Mouse (Mus musculus) frontal cortex, adult (tissue): ENCODE data around the gene Atp13a3.
"Not testable (repeated sequence)": the region's sequence is repeated elsewhere in the genome, so short reads cannot be mapped to it uniquely, and the experiment has no call there.

Experiments used
- ATAC-seq: cut with Nextera tagmentation; 2 replicates; pipeline ENCODE4 v1.9.2; 2017; ENCODE audit warnings: mild to moderate bottlenecking, moderate library complexity, mixed read lengths; ENCODE audit not compliant: low TSS enrichment

Gene Atp13a3

DNA sequence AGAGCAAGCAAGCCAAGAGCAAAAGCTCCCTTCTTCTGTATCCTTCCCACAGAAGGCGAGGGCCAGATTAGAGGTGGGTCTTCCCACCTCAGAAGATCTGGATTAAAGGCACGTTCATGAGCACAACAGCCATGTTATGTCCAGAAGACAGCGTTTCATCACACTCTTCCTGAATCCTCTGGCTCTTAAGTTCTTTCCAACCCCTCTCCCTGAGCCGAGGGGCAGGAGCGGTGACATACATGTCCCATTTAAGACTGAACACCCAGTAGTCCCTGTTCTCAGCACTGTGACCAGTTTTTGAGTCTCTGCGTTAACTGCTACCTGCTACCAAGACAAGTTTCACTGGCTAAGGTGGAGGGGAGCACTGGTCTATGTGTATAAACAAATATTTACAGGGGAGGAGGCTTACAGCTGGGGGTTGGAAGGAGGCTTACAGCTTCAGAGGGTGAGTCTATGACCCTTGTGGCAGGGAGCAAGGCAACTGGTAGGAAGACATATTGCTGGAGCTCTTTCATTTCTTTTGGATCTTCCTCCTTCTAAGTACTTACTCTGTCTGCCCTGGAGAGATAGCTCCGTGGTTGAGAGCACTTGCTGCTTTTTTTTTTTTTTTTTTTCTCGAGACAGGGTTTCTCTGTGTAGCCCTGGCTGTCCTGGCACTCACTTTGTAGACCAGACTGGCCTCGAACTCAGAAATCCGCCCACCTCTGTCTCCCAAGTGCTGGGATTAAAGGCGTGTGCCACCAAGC, at the start of gene Atp13a3:
Gene Atp13a3 (minus strand): TSS at position 51 of the 746 bp plus-strand sequence.
- no peak for ATAC-seq

DNA sequence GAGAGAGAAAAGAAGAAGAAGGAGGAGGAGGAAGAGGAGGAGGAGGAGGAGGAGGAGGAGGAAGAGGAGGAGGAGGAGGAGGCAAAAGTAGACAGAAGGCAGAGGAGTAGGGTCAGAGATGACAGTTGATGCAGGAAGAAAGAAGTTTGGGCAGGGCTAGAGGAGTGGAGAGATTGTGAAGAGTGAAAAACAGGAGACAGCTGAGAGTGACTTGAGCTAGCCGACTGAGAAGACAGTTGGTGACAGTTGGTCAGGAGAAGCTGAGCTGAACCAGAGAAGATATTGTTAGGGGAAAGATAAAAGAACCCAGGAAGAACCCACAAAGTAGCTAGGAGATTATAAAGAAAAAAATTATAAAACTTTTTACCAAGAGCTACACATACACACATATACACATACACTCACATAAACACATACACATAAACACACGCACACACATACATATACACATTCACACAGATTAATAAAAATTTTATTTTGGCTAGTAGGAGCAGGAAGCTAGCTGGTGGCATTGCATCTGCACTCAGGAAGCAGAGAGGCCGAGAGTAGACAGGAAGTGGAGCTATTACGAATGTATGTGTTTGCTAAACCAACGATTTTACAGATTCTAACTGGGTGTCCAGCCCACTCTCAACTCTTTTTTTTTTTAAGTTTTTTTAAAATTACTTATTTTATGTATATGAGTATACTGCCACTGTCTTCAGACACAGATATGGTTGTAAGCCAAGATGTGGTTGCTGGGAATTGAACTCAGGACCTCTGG, 47.6 kb upstream of the Atp13a3 start:
- no peak for ATAC-seq

DNA sequence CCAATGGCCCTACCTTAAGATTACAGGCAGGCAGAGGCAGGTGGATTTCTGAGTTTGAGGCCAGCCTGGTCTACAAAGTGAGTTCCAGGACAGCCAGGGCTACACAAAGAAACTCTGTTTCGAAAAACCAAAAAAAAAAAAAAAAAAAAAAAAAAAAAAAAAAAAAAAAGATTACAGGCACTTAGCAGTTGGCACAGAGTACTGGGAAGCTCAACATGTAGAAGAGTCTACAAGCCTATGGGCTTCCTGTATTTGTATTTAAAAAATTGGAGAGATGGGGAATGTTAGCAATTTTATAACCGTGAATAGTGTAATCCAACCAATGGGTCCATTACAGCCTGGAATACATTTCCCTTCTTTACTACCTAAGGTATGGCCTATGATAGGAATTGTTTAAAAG, 45.4 kb upstream of the Atp13a3 start:
- not testable (repeated sequence) for ATAC-seq

DNA sequence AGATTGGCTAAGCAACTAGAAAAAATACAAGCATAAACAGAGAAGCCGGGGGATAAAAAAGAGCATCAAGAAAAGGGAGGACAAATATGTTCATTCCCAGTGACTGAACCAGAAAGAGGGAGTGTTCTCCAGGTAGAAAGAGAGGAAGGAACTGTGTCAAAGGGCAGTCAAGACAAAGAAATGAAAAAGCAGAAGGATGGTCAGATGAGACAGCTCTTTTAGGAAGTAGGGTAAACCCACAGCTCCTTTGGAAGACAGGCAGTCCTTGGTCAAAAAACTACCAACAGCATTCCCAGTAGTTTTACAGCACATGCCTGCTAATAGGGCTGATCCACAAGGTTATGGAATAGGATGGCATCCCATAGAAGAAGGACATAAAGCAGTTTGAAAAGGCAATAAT, 43.2 kb upstream of the Atp13a3 start:
- ATAC-seq: no peak

DNA sequence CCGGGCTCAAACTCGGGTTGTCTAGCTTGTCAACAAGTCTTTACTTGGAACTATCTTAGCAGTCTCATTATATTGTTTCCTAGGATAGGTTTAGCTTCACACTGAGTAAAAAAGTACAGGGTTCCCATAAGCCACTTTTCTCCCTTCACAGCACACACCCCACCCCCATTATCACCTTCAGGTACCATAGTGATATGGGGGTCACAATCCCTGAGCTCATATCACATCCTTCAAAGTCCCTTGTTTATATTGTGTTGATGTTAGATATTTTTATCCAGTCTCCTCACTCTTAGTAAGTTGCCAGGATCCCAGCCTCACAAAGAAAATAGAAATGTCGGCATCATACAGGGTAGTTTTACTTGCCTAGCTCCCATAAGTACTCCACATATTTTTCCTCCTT, 42.4 kb upstream of the Atp13a3 start:
- no peak for ATAC-seq

DNA sequence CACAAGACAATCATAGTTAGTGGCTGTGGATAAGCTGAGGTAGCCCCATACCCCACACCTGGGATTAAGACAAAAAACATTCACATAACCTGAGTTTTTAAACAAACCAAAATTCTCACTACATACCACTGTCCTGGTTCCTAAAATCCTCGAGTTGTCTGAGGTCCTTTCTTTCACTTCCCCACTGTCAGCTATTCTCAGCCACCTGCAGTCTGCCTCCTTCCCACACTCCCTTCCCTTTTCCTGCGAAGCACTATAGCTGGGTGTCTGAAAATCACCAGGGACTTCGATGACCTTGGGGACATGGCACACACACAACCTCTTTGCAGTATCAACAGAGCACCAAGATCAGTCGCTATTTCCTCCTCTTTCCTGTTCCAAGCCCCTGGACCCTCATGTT, 41.9 kb upstream of the Atp13a3 start:
- no peak for ATAC-seq

DNA sequence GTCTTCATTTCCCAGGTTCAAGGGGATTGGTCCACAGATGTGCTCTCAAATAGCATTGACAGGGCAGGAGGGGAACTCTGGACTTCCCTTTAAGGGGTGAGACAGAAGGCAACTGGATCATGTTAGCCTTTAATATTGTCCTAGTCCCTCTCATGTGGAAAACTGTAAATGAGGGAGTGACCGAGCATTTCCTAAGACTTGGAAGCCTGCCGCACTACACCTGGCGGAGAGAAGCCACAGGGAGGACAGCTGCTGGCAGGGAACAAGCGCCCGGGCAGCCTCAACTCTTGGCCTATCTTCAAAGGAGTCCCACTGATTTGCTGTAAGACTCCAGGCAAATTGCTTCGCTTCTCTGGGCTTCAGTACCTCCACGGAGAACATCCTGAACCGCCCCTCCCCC, 37.6 kb upstream of the Atp13a3 start:
- no peak for ATAC-seq

DNA sequence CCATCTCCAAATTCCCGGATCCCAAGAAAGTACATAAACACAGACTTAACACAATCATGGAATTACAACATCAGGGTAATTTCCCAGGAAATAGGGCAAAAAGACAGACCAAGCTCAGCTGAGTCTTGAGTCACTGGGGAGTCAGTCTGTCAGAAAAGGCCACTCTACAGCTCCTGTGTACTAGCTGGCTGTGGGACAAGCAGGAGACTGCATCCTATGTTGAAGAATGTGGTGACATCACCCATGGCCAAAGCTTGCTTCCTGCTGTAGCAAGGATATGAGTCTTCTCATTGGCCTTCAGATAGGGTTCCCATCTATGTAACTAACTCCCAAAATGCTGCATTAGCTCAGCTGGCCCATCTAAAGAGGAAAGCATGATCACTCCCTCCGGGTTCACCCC, 36.7 kb upstream of the Atp13a3 start:
- ATAC-seq: no peak

DNA sequence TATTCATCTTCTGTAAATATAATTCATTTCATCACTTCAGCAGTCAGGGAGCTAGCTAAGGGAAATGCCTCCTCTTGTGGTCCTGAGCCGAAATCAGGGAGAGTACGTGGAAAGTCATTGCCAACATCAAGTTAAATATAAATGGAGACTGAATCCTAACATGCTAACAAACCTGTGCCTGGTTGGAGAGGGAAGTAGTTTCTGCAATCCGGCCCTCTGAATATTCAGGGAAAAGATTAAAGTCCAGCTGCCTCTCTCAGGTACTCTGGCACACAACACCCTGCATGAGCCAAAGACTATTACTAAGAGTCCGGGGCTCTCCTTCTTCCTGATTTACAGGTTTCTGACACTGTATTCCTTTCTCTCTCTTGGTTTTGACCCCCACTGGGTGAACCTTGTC, 35.6 kb upstream of the Atp13a3 start:
- no peak for ATAC-seq

DNA sequence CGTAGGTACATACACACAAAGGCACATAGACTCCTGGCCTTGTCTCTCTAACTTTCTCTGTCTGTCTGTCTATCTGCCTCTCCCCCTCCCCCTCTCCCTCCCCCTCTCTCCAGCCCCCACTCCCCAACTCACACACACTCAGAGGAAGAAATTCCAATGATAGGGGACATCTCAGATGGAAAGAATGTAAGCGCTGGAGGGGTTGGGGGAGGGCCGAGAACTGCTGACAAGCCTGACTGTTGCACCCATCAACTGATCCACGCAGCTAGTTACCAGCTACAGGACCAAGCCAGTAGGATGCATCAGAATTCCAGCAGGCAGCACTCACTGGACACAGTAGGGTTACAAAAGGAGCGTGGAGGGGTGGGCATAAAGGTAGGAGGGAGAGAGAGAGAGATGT, 34.1 kb upstream of the Atp13a3 start:
- ATAC-seq: no peak

DNA sequence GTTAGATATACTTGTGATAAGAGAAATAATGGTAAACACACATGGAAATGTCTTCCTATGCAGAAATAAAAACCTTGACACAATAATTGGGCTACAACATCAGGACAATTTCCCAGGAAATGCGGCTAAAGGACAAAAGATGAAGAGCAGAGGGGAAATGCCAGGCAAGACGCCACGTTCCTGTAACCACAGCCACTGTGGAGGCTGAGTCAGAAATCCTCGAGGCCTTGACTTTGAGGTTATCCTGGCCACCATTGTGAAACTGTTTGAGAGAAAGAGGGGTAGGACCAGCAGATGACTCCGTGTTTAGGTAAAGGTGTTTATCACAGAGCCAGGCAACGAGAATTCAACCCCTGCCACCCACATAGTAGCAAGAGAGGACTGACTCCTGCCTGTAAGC, 33.6 kb upstream of the Atp13a3 start:
- ATAC-seq: no peak

DNA sequence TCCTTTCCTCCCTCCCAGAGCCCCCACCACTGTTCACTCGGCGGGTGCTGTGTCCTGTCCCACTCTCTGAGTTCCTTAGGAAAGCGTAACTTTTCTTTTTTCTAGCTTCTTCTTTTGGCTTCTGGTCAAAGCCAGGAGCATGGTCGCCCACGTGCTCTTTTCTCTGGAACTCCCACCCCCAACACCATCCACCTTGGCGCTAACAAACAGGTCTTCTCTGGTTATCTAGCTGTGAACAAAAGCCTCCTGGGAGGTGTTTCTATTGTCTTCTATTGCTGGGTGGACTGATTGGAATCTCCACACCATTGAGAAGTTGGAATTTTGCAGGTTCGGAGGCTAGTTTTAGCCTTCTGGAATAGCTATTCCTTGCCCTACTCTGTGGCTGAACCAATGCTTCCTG, 30.5 kb upstream of the Atp13a3 start:
- no peak for ATAC-seq

DNA sequence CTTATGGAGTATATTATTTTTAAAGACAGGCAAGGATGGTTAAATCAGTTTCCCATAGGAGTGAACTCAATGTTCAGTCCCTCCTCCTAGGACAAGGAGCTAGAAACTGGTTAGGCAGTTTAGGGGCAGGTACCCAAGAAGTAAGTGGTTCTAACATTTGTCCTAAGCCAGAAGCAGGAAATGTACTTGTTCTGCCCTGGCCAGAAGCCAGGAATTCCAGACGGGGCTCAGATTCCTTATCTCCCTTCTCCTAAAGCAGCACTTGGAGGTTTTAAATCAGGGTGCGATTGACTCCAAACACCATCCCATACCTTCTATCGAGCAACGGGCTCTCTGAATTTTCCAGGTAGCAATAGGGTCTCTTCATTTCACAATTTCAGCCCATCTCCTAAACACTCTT, 29.6 kb upstream of the Atp13a3 start:
- ATAC-seq: no peak

DNA sequence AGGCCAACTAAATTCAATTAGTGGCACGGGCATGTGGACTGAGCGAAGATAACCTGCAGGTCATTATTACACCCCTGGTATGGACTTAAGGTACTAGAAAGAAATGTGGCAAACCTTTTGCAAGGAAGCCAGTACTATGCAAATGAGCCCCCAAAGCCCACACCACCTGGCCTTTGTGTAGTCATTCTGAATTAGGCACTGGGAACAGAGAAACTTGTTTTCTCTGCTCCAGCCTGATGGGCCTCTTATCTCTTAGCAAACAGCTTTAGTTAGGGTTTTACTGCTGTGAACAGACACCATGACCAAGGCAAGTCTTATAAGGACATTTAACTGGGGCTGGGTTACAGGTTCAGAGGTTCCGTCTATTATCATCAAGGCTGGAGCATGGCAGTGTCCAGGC, 27.4 kb upstream of the Atp13a3 start:
- ATAC-seq: no peak

DNA sequence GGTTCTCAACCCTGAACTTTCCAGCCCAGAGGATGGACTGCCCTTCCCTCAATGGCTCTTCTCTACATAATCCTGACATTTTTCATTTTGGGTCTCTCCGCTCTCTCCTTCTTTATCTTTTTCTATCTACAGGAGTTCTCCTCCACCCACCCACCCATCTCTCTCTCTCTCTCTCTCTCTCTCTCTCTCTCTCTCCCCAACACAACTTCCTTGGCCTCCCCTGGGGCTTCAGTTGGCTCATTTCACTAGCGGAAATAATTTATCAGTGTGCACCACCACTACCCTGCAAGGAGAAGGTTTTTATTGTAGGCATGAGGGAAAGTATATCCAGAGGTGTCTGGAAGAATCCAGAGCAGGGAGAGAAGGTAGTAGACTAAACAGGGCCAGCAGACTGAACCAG, 26.3 kb upstream of the Atp13a3 start:
- ATAC-seq: no peak

DNA sequence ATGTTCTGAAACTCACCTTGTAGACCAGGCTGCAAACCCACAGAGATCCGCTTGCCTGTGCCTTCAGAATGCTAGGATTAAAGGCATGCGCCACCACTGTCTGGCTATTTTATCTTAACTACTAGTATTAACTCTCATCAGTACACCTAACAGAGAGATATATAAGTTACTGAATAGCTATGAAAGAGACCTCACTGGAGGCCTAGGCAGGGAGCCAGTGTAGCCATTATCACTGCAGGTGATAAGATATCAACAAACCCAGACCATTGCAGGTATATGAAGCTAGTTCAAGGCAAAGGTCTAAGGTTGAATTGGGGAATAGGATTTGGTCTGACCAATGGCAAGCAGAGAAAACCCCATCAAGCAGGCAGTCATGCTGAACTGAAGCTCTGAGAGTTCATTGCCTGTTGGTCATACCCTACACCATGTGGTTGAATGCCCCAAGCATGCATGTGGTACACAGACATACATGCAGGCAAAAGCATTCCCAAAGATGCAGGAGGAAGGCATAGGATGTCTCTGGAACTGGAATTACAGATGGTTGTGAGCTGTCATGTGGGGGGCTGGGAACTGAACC, 24.8 kb upstream of the Atp13a3 start:
- ATAC-seq: no peak

DNA sequence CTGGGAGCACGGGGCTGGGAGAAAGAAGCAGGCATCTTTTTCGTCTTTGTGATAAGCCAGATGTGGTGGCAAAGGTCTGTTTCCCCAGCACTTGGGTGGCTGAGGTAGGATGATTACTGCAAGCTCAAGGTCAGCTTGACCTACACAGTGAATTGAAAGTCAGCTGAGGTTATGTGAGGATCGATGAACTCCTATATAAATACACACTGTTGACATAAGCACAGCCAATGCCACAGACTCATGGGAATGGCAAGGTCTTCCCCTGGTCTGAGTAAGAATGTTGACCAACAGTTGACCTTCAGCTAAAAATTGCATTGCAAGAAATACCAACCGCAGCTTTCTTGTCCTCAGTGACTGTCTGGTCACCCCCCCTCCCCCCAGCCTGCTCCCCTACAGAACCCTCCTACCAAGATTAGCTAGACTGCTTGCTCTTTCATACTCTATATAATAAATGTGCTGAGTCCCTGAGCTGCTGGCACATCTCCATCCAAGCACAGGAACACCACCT, 23.0 kb upstream of the Atp13a3 start:
- ATAC-seq: no peak

DNA sequence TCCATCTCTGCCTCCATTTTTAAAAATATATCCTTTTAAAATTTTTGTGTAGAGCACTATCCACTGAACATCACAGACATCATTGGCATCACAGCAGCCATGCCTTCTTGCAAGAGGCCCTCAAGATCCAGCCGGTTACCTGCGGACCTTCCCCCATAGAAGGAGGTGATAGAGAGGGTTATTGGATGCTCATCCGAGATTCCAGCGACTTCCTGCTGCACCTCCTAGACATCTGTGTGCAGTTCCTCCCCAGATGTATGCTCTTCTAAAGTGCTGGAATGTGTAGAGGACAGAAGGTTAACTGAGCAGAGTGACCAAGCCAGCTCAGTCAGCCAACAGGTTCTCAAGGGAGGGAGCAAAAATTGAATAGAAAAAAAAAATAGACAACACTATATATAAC, 21.7 kb upstream of the Atp13a3 start:
- ATAC-seq: no peak

DNA sequence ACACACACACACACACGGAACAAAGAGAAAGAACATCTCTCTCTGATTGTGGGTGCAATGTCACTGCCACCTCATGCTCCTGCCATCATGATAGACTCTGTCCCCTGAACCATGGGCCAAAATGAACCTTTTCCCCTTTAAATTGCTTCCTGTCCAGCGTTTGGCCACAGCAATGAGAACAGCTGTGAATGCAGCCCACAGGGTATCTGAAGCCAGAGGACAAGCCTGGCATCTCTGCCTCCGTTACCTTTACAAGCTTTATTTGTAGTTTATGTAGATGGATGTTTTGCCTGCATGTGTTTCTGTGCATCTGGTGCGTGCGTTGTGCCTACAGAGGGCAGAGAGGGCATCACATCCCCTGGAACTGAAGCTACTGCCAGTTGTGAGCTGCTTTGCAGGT, 21.2 kb upstream of the Atp13a3 start:
- ATAC-seq: no peak

DNA sequence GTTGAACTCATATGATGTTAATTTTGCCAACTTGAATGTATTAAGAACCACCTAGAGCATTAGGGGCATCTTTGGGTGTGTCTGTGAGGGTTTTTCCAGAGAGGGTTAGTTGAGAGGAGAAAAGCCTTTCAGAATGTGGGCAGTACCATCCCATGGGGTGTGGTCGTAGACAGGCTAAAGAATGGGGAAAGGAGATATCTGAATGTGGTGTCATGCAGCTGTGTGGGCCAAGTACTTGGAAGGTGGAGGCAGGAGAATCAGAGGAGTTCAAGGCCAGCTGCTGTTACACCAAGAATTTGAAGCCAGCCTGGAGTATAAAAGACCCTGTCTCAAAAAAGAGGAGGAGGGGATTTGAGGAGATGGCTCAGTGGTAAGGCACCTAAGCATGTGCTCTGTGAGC, 20.2 kb upstream of the Atp13a3 start:
- no peak for ATAC-seq

DNA sequence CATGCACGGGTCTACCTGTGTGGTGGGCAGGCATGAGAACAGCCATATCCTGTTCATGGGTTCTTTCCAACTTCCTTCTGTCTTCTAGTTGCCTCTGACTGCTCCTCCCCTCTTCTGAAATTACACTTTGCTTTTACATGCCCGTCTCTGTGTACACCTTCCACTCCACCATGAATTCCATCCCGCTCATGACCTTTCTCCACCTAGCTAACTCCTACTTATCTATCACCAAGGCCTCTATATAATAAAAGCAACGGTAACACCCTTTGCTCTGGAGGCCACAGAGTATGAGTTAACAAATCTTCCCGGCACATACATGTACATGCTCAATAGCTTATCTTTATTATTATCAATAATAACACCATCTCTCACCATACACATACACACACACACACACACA, 18.3 kb upstream of the Atp13a3 start:
- no peak for ATAC-seq

DNA sequence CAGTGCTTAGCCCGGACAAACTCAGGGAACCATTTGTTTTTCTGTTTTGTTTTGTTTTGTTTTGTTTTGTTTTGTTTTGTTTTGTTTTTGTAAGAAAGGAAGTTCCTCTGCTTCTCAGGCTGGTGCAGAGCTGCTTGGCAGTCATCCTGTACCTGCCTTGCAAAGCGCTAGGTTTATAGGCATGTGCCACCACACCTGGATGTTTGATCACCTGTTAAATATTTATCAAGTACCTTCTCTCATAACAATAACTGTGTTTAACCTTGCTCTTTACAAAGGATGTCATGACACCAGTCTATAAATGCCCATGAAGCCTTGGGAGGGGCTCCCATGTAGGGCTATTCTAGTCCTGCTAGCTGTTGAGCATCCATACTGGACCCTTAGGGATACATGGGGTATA, 10.9 kb upstream of the Atp13a3 start:
- no peak for ATAC-seq

DNA sequence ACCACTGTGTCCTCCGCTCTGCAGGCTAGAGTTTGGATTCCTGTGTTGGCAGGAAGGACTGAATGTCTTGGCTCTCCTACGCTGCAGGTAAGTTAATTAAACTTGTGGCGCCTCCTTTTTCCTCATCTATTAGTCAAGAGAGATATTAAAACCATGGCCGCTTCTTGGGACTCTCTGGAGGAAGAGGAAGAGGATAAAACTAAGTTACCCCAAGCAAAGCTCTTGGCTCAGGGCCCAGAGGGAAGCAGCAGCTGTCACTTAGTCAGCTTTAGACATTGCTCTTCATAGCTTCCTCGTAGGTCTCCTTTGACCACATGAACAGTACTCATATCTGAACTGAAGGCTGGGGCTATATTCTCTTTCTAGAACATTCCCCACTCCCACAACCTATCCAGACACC, 10.5 kb upstream of the Atp13a3 start:
- no peak for ATAC-seq
